Mouse (Mus musculus) NIH3T3 (cell line): ENCODE data around the gene Sf3a2.

Source experiments
- DNase-seq: peaks from one replicate; pipeline ENCODE4 v3.0.0-alpha.2; 2012; ENCODE audit warnings: low read depth

Sf3a2 gene

DNA sequence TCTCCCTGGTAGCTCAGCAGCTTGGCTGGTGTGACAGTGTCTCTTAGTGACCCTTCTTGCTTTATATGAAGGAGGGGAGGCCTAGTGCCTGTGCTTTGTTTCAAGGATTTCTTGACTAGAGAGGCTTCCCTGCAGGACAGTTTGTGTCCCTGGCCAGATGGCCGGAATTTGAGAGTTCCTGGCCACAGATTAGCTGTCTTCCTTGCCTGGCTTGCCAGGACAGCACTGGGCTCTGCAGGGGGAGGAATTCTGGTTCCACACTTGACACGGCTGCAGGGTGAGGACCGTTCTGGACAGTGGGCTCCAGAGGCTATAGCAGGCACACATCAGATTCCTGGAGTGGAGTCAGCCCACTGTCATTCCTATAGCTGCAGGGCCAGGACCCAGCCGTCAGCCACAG is 22.3 kb upstream of the Sf3a2 start:
- no peak for DNase-seq

DNA sequence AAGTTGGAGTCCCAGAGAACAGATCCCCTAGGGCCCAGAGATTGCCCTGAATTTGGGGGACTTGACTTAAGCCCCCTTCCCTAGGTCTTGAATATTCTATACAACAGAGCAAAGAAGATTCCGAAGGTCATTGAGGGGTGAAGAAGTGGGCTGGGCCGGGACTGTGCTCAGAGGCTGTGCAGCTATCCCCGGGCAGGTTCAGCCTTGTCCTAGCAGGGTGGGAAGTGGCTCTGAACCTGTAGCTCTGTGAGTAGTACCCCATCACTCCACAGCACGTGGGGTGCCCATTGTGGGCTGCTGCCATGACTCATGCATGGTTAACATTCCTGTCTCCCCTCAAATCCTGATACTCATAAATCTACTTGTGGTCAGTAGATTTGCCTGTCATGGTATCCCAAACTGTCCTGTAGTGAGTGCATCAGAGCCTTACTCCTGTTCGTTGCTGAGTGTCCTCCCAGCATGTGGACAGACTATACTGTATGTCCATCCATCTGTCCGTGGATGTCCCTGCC is 21.6 kb upstream of the Sf3a2 start:
- peak; percentile 56 for DNase-seq

- DNase-seq = no peak
Observed at GRCm38 (mm10) chr10:80777123-80777522, 20.9 kb upstream of the Sf3a2 start.

DNA sequence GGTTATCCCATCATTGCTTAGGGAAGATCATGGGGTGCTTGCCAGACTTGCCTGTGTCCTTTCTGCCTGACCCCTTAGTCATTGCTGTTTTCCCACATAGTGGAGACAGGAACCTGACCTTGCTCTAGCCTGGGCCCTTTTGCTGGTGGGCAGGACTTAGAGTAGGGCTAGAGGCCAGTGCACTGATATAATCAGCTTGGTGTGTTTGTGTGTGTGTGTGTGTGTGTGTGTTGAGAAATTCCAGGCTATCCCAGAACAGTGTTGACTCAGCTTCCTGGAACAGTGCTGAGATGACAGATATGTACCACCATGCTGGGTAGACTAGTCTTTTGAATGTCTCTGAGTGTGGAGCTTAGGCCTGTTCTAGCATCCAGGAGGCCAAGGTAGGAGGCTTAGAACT is 18.4 kb upstream of the Sf3a2 start:
- peak; percentile 61 for DNase-seq

GRCm38 (mm10) chr10:80784302-80784701 is 13.7 kb upstream of the Sf3a2 start:
- DNase-seq = no peak

DNA sequence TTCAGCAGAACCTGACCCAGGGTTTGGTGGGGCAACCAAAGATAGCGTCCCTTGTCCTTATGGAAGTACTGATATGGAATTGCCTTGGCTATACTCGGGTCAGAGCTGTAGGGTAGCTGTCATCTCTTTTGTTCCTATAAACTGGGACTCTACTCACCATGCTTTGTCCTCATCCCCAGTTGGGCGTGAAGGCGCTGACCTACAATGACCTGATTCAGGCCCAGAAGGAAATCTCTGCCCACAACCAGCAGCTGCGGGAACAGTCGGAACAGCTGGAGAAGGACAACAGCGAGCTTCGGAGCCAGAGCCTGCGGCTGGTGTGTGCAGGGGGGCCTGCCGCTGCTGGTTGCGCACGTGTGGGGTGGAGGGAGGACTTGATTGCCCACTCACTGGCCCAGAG is 13.1 kb upstream of the Sf3a2 start:
- no peak for DNase-seq

GRCm38 (mm10) chr10:80785963-80786362 is 12.0 kb upstream of the Sf3a2 start:
- no peak for DNase-seq

GRCm38 (mm10) chr10:80787517-80787916 is 10.5 kb upstream of the Sf3a2 start:
- DNase-seq = no peak

- DNase-seq = no peak
Observed at GRCm38 (mm10) chr10:80790761-80791404, 7.1 kb upstream of the Sf3a2 start.

DNA sequence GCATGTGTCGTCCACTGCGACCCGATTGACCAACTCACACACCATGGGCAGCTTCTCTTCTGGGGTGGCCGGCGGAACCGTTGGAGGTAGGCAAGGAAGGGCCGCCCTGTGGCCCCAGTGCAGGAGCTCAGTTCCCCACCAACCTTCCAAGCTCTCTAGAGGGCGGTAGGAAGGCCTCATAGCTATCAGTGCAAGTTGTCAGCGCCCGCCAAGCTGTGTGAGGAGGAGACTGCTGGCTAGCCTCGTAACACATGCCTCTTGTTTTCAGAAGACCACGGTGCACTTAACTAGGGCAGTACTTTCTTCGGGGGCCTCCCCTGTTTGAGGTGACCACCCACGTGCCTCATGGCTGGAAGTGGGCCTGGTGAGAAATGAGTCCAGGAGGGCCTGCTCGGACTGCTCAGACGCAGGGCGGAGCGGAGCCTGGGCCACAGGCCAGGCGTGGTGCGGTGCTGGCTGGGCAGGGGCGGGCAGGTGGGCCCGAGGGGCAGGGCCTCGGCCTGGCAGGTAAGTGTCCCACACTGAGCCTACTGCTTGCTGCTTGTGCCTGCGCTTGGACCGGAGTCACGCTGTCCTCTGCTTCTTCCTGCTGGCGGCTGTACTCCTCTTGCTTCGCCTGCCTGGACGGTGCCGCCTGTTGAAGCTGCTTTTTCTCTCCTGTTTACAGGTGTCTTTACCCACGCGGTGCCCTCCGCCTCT is 6.4 kb upstream of the Sf3a2 start:
- no peak for DNase-seq

DNA sequence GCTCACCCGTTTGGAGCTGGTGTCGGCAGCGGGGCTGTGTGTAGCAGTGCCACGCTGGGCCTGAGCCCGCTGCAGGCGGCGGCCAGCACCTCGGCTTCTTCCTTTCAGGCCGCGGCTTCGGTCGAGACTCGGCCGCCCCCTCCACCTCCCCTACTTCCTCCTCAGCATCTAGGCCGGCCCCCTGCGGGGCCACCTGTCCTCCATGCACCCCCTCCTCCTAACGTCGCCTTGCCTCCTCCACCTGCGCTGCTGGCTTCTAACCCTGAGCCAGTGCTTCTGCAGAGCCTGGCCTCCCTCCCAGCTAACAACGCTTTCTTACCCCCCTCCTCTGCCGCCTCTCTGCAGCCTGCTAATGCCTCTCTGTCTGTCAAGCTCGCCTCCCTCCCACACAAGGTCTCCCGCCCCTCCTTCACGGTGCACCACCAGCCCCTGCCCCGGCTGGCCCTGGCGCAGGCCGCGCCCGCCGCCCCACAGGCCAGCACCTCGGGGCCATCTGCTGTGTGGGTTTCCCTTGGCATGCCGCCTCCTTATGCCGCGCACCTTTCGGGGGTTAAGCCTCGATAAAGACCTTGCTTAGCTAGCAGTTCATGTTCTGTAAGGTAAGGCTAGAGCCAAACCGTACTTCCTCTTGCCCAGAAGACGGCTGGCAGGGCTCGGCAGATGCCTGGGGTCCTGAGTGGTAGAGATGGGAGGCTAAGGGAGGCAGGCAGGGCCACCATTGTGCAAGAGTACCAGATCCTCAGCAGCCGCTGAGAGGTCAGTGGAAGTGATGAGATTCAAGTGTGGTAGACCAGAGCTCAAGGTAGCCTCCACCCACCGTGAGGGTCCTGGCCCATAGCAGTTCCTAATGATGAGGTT is 5.6 kb upstream of the Sf3a2 start:
- no peak for DNase-seq

DNA sequence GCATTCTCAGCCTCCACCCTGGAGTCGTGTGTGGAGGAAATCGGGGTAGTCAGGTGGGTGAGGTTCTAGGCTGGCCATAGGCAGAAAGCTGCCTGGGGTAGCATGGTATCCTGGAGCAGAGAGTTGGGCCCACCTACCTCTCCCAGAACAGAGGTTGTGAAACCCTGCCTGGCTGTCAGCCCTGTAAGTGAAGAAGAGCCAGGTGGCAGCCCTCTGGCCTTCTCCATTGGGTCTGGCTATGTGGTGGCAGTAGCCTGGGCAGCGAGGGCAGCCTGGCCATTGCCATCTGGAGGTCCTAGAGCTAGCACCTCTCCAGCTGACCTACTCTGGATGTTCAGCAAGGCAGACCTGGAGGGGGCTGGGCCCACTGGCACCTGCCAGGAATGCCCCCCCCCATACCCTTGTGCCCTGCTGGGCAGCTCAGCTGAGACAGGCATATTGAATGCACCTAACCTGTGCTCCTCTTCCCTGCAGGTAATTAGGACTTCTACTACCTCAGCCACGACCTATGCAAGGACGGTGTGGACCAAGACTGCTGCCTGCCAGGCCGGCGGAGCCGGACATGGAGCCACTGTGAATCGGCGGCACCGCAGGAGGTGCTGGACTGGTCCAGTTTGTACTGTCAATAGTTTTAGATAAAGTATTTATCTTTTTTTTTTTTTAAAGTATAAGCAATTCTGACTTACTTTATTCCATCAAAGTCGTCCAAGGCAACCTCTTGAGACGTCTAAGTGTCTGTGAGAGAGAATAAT is 4.8 kb upstream of the Sf3a2 start:
- DNase-seq = no peak

DNA sequence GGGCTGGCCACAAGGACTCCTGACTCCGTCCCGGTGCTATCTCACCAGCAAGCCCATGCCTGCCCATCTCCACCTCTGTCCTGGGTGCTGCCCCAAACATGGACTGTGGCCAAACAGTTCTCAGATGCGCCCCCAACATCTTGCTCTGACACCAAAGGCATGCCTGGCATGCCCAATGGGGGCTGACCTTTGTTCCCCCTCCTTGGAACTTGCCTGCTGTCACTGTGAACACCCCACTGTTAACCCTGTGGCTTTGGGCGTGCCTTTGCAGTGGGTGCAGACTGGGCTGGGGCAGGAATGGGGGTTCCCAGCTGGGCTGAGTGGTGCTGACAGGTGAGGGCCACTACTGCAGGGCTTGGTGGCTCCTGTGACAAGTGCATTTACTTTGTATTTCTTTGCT is 4.2 kb upstream of the Sf3a2 start:
- no peak for DNase-seq

DNA sequence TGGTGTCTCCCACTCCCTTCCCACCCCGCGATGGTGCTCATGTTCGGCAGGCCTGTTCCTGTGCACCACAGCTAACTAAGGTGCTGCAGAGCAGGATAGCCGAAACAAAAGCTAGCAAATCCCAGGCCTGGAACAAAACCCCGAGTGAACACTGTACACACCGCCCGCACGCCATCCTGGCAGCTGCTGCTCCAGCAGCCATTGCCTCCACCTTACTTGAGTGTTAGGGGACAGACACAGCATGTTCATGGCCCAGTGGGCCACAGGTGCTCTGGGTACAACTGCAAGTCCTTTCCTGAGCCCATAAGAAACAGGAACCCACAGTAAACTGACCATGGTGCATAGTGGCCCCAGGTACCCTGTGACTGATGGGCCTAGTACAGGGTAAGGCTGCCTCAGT is 3.2 kb upstream of the Sf3a2 start:
- DNase-seq = no peak

- DNase-seq = no peak
Observed at GRCm38 (mm10) chr10:80796307-80796848, 1.6 kb upstream of the Sf3a2 start.

GRCm38 (mm10) chr10:80797186-80798149 is 530 bp upstream of the Sf3a2 start:
- DNase-seq = no peak

DNA sequence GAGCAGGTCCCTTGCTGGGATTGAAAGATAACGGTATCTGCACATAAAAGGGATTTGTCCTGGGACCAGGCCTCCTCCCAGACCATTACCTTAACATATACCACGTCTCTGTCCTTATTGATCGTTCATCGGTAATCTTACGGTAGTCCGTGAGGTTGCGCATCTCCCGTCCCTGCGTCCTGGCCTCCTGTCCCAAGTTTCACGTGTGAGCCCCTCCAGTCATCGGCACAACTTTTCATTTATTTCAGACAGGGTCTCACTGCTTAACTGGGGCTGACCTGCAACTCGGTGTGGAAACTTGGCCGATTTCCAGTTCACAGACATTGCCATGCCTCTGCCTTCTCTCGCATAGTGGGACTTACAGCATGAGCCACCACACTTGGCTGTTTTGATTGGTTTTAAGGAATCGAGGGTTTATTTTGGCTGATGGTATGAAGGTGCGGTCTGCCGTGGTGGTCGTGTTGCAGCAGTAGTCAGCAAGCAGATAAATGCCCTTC is 1.1 kb downstream of the Sf3a2 start:
- DNase-seq = peak; percentile 70

DNA sequence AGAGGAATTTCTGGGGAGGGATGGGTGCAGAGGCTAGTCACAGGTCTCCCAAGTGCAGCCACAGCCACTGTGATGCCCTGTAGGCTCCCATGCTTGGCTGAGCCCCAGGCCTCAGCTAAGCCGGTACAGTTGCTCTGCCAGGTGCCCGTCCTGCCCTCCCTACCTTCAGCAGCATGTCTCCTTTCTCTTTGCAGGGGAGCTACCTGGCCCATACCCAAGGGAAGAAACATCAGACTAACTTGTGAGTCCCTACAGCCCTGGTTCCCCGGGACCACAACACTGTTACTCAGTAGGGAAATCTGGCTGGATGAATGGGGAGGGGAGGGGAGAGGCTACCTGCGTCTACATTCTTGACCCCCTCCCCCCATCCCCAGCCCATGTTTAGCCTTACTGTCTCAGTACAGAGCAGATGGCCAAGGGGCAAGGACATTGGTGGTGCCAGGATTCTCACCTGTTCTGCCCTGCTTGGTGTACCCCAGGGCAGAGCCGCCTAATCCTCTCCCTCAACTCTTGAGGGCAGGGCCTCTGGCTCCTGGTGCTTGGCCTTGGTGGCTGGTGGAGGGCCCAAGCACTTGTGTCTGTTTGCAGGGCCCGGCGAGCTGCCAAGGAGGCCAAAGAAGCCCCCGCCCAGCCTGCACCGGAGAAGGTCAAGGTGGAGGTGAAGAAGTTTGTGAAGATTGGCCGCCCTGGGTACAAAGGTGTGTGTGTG is 4.4 kb downstream of the Sf3a2 start:
- DNase-seq = no peak

GRCm38 (mm10) chr10:80802996-80803395 is 5.0 kb downstream of the Sf3a2 start:
- DNase-seq = no peak

GRCm38 (mm10) chr10:80804340-80804739 is 6.3 kb downstream of the Sf3a2 start:
- no peak for DNase-seq
